Mouse (Mus musculus) neural tube, embryonic 14.5 days (tissue): Measurements from ENCODE around the gene Apobec3. TPM values are rescaled to one million over a fixed set of nuclear protein-coding genes. Genes with fewer than 3 reads are reported as not detected.

Experiments
- ATAC-seq: fragments of 200-750 bp; cut with Nextera tagmentation; 2 replicates; pipeline ENCODE4 v1.8.0; 2017; ENCODE audit warnings: low read depth, mild to moderate bottlenecking, moderate TSS enrichment, moderate library complexity
- H3K27ac ChIP-seq: fragments of 300-500 bp; sonication (generic); 2 replicates; pipeline ENCODE4 v1.5.1; 2014; ENCODE audit warnings: low read depth, mild to moderate bottlenecking, control low read depth, low read length, moderate library complexity, mixed read lengths
- H3K27me3 ChIP-seq: fragments of 300-500 bp; sonication (generic); 2 replicates; pipeline ENCODE4 v1.6.1; 2014; ENCODE audit warnings: low read length; ENCODE audit not compliant: control insufficient read depth, insufficient read depth
- H3K36me3 ChIP-seq: fragments of 300-500 bp; sonication (generic); 2 replicates; pipeline ENCODE4 v1.6.1; 2014; ENCODE audit warnings: low read length, mixed read lengths; ENCODE audit not compliant: control insufficient read depth, insufficient read depth
- H3K4me1 ChIP-seq: fragments of 300-500 bp; sonication (generic); 2 replicates; pipeline ENCODE4 v1.6.1; 2014; ENCODE audit warnings: low read length; ENCODE audit not compliant: control insufficient read depth, insufficient read depth
- H3K4me2 ChIP-seq: fragments of 300-500 bp; sonication (generic); 2 replicates; pipeline ENCODE4 v1.6.1; 2014; ENCODE audit warnings: mild to moderate bottlenecking, low read depth, low read length, control low read depth
- H3K4me3 ChIP-seq: fragments of 300-500 bp; sonication (generic); 2 replicates; pipeline ENCODE4 v1.5.1; 2014; ENCODE audit warnings: low read depth, low read length, control low read depth, mixed read lengths
- H3K9ac ChIP-seq: fragments of 300-500 bp; sonication (generic); replicated peaks from 2 replicates; pipeline ENCODE4 v1.6.1; 2014; ENCODE audit warnings: low read depth, mild to moderate bottlenecking, control low read depth, low read length, mixed read lengths
- H3K9me3 ChIP-seq: fragments of 300-500 bp; sonication (generic); 2 replicates; pipeline ENCODE4 v1.6.1; 2016; ENCODE audit warnings: low read length; ENCODE audit not compliant: control insufficient read depth
- WGBS: fragments of 180-500 bp; shearing (Covaris S2); extraction: QIAGEN DNeasy Blood & Tissue Kit; methylation state at CpG from one replicate; pipeline ENCODE4 v1.1.7; 2014; 5-methylcytosine and 5-hydroxymethylcytosine counted together
- polyA plus RNA-seq: library from polyadenylated mRNA; unstranded; fragments of >200 nt; fragmentation: Nextera tagmentation; extraction: Ambion mirVana; gene quantifications from 2 replicates; pipeline ENCODE4 v1.2.1, GENCODE M21; 2014

Gene Apobec3
- polyA plus RNA-seq, 1 experiment from 2014 or later: 2.3 TPM

- no peak for ATAC-seq
- Histone ChIP-seq H3K27ac (no peak overlapping the region), H3K4me2 (no peak overlapping the region), H3K9ac (no peak overlapping the region), H3K36me3 (no peaks in the 10 kb centered on the region), H3K27me3 (no peaks in the 10 kb centered on the region), H3K4me3 (no peak overlapping the region), H3K4me1 (no peaks in the 10 kb centered on the region), H3K9me3 (no peaks in the 10 kb centered on the region)
- 52% methylated on average over 9 of the region's 9 CpGs for WGBS
Observed at GRCm38 (mm10) chr15:79961366-79961921, 70.0 kb downstream of the Apobec3 start.

- Histone ChIP-seq H3K36me3 (no peaks in the 10 kb centered on the region), H3K4me3 (no peak overlapping the region), H3K9me3 (no peaks in the 10 kb centered on the region), H3K9ac (no peak overlapping the region), H3K4me2 (no peak overlapping the region), H3K27me3 (no peaks in the 10 kb centered on the region), H3K27ac (no peak overlapping the region), H3K4me1 (no peaks in the 10 kb centered on the region)
- ATAC-seq: no peak
- 91% methylated on average over 18 of the region's 18 CpGs for WGBS
Observed at GRCm38 (mm10) chr15:79962661-79963060, 71.2 kb downstream of the Apobec3 start.

- Histone ChIP-seq H3K4me2 (no peak overlapping the region), H3K36me3 (no peaks in the 10 kb centered on the region), H3K4me3 (no peak overlapping the region), H3K9me3 (no peaks in the 10 kb centered on the region), H3K27me3 (no peaks in the 10 kb centered on the region), H3K4me1 (no peaks in the 10 kb centered on the region), H3K27ac (no peak overlapping the region), H3K9ac (no peak overlapping the region)
- ATAC-seq: no peak
- 94% methylated on average over 7 of the region's 7 CpGs for WGBS
Observed at GRCm38 (mm10) chr15:79964376-79964775, 72.9 kb downstream of the Apobec3 start.

Other genes starting within 250 kb of the Apobec3 start
- 6.1 and 7.8 TPM in 2 replicates for gene Fam227a, start 232.7 kb upstream of the Apobec3 start, polyA plus RNA-seq
- 78.0 and 85.6 TPM in 2 replicates for gene Cby1, start 232.5 kb upstream of the Apobec3 start, polyA plus RNA-seq
- 253 TPM in 2 replicates for gene Tomm22, start 220.8 kb upstream of the Apobec3 start, polyA plus RNA-seq
- gene Josd1, start 203.7 kb upstream of the Apobec3 start, polyA plus RNA-seq: 16.0 and 18.3 TPM in 2 replicates
- gene Gtpbp1, start 200.8 kb upstream of the Apobec3 start, polyA plus RNA-seq: 37.5 and 41.2 TPM in 2 replicates
- 7.4 and 8.5 TPM in 2 replicates for gene Sun2, start 149.1 kb upstream of the Apobec3 start, polyA plus RNA-seq
- 62.2 and 62.8 TPM in 2 replicates for gene Dnal4, start 113.8 kb upstream of the Apobec3 start, polyA plus RNA-seq
- gene Nptxr, start 86.9 kb upstream of the Apobec3 start, polyA plus RNA-seq: 15.5 and 23.4 TPM in 2 replicates
- 1.0 and 2.5 TPM in 2 replicates for gene Npcd, start 57.4 kb upstream of the Apobec3 start, polyA plus RNA-seq
- 25.4 and 31.1 TPM in 2 replicates for gene Cbx6, start 57.0 kb upstream of the Apobec3 start, polyA plus RNA-seq
- gene Cbx7, start 79.5 kb downstream of the Apobec3 start, polyA plus RNA-seq: 4.3 and 5.0 TPM in 2 replicates
- 4.5 and 5.0 TPM in 2 replicates for gene Pdgfb, start 123.3 kb downstream of the Apobec3 start, polyA plus RNA-seq
- 27.3 and 30.3 TPM in 2 replicates for gene Syngr1, start 199.7 kb downstream of the Apobec3 start, polyA plus RNA-seq
- 633 and 702 TPM in 2 replicates for gene Rpl3, start 200.2 kb downstream of the Apobec3 start, polyA plus RNA-seq
- gene Tab1, start 241.5 kb downstream of the Apobec3 start, polyA plus RNA-seq: 30.1 and 36.6 TPM in 2 replicates